Mouse (Mus musculus): ENCODE data around the gene Eaf1. TPM values are rescaled to one million over a fixed set of nuclear protein-coding genes. Genes with fewer than 3 reads are reported as not detected.

Gene Eaf1
- total and polyA plus RNA-seq, 3 experiments: 10.8 to 14.6 (median 11.2) TPM

DNA sequence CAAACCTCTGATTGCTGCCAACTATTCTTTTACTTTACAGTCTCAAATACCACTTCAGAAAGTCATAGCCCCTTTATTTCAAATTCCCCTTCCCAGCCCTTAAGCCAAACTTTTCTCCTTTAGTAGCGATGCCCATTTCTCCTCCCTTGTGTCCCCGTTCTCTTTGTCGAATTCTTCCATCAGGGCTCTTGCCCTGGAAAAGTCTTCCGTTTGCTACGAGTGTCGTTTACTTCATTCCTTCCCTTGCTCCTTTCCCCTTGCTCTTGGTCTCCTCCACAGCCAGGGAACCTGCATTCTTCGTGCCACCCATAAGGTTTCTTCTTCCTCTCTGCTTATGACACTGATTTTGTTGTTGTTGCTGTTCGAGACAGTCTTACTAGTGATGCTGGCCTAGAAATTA, 1.3 kb downstream of the Eaf1 start:
- TF ChIP-seq CTCF (IDR thresholded peaks at IDR 0.05) (no peak), EP300 (IDR thresholded peaks at IDR 0.05; ENCODE audit: insufficient read depth, low read depth, low read length) (no peak)
- H3K36me3 ChIP-seq (ENCODE audit: control insufficient read depth, insufficient read depth, low read length): peaks cover 4% of the 10 kb centered on the region
- intact Hi-C loops (cut with DNase I): no loop called here
- under 1% methylated on average over 8 of the region's 8 CpGs for WGBS
- no peaks in the 10 kb centered on the region for H3K27me3 ChIP-seq (ENCODE audit: control insufficient read depth, insufficient read depth, low read length)
- H3K79me2 ChIP-seq (replicated peaks; ENCODE audit: control insufficient read depth, insufficient read depth, low read length): peaks cover 7% of the 10 kb centered on the region
- peak overlapping the region; percentile 88 for H3K9ac ChIP-seq (ENCODE audit: low read depth, low read length)
- no peak for DNase-seq
- H3K4me1 ChIP-seq (ENCODE audit: control insufficient read depth, insufficient read depth, low read length): peaks cover 9% of the 10 kb centered on the region
- peak overlapping the region; percentile 87 for H3K27ac ChIP-seq
- H3K4me3 ChIP-seq: peak overlapping the region; percentile 91

- Histone ChIP-seq H3K79me2 (replicated peaks; ENCODE audit: control insufficient read depth, insufficient read depth, low read length) (peaks cover 7% of the 10 kb centered on the region), H3K9ac (ENCODE audit: low read depth, low read length) (peak overlapping the region; percentile 56), H3K27ac (no peak overlapping the region; the same call in 1 of the 2 replicates), H3K4me1 (ENCODE audit: control insufficient read depth, insufficient read depth, low read length) (peaks cover 9% of the 10 kb centered on the region), H3K36me3 (ENCODE audit: control insufficient read depth, insufficient read depth, low read length) (peaks cover 4% of the 10 kb centered on the region), H3K27me3 (ENCODE audit: control insufficient read depth, insufficient read depth, low read length) (no peaks in the 10 kb centered on the region), H3K4me3 (peak overlapping the region; percentile 91)
- DNase-seq: no peak
- intact Hi-C loops (cut with DNase I): no loop called here
- TF ChIP-seq POLR2A (IDR thresholded peaks at IDR 0.05; ENCODE audit: insufficient read depth, low read depth, low read length) (no peak), CTCF (IDR thresholded peaks at IDR 0.05) (no peak), EP300 (IDR thresholded peaks at IDR 0.05; ENCODE audit: insufficient read depth, low read depth, low read length) (no peak)
- 31% methylated on average over 7 of the region's 7 CpGs for WGBS
Measured at GRCm38 (mm10) chr14:31496241-31496646, 2.0 kb downstream of the Eaf1 start.

DNA sequence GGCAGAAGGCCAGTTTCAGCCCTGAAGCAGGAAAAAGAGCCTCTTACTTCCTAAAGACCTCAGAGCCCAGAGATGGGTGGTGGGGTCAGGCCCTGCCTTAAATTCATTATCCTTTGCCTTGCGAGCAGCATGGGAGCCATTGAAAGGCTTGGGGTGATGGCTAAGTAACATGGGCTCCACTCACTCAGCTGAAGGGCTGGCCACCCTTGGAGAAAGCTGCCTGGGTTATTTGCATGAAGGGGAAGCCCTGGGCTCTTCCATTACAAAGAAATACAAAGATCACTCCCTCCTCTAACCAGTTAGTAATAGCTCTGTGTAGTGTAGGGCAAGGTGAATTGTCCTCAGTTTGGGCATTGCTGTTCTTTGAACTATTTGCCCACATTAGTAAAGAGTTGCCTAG, 5.3 kb downstream of the Eaf1 start:
- intact Hi-C loops (cut with DNase I): no loop called here
- Histone ChIP-seq H3K4me3 (no peak overlapping the region), H3K27ac (no peak overlapping the region), H3K27me3 (ENCODE audit: control insufficient read depth, insufficient read depth, low read length) (no peaks in the 10 kb centered on the region), H3K79me2 (replicated peaks; ENCODE audit: control insufficient read depth, insufficient read depth, low read length) (peaks cover 7% of the 10 kb centered on the region), H3K4me1 (ENCODE audit: control insufficient read depth, insufficient read depth, low read length) (peaks cover 9% of the 10 kb centered on the region), H3K36me3 (ENCODE audit: control insufficient read depth, insufficient read depth, low read length) (peaks cover 4% of the 10 kb centered on the region), H3K9ac (ENCODE audit: low read depth, low read length) (no peak overlapping the region)
- TF ChIP-seq EP300 (IDR thresholded peaks at IDR 0.05; ENCODE audit: insufficient read depth, low read depth, low read length) (no peak), POLR2A (IDR thresholded peaks at IDR 0.05; ENCODE audit: insufficient read depth, low read depth, low read length) (no peak), CTCF (IDR thresholded peaks at IDR 0.05) (no peak)
- DNase-seq: no peak
- WGBS: 81% methylated on average over 1 of the region's 1 CpGs

DNA sequence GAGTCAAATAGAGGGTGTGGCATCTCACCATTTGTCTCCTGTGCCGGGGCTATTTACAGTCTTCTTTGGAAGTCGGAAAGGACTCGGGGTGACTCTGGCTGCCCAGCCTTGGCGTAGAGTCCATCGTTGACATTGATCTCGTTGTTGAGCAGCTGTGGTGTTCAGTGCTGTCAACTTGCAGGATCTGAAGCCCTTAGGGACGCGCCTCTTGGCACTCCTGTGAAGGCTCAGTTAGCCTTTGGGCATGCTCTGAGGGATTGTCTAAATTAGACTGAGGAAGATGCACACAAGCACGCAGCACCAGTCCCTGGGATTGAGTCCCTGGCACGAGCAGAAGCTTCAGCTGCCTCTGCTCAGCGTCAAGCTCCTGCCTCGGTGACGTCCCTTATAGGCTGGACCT, 9.2 kb downstream of the Eaf1 start:
- no peaks in the 10 kb centered on the region for H3K79me2 ChIP-seq (replicated peaks; ENCODE audit: control insufficient read depth, insufficient read depth, low read length)
- peak in 1 of 2 experiments; percentile 18 for DNase-seq
- no peak overlapping the region for H3K27ac ChIP-seq
- H3K27me3 ChIP-seq (ENCODE audit: control insufficient read depth, insufficient read depth, low read length): no peaks in the 10 kb centered on the region
- no peak overlapping the region for H3K9ac ChIP-seq (ENCODE audit: low read depth, low read length)
- TF ChIP-seq EP300 (IDR thresholded peaks at IDR 0.05; ENCODE audit: insufficient read depth, low read depth, low read length) (no peak), CTCF (IDR thresholded peaks at IDR 0.05) (no peak), POLR2A (IDR thresholded peaks at IDR 0.05; ENCODE audit: insufficient read depth, low read depth, low read length) (no peak)
- peaks cover 3% of the 10 kb centered on the region for H3K4me1 ChIP-seq (ENCODE audit: control insufficient read depth, insufficient read depth, low read length)
- intact Hi-C loops (cut with DNase I): no loop called here
- peaks cover 15% of the 10 kb centered on the region for H3K36me3 ChIP-seq (ENCODE audit: control insufficient read depth, insufficient read depth, low read length)
- no peak overlapping the region for H3K4me3 ChIP-seq
- 79% methylated on average over 13 of the region's 13 CpGs for WGBS

GRCm38 (mm10) chr14:31506456-31506855, 12.3 kb downstream of the Eaf1 start:
- TF ChIP-seq EP300 (IDR thresholded peaks at IDR 0.05; ENCODE audit: insufficient read depth, low read depth, low read length) (no peak), POLR2A (IDR thresholded peaks at IDR 0.05; ENCODE audit: insufficient read depth, low read depth, low read length) (no peak), CTCF (IDR thresholded peaks at IDR 0.05) (no peak)
- no peaks in the 10 kb centered on the region for H3K27me3 ChIP-seq (ENCODE audit: control insufficient read depth, insufficient read depth, low read length)
- H3K27ac ChIP-seq: no peak overlapping the region
- WGBS: 95% methylated on average over 6 of the region's 6 CpGs
- H3K79me2 ChIP-seq (replicated peaks; ENCODE audit: control insufficient read depth, insufficient read depth, low read length): no peaks in the 10 kb centered on the region
- H3K36me3 ChIP-seq (ENCODE audit: control insufficient read depth, insufficient read depth, low read length): peaks cover 17% of the 10 kb centered on the region
- H3K4me1 ChIP-seq (ENCODE audit: control insufficient read depth, insufficient read depth, low read length): peaks cover 3% of the 10 kb centered on the region
- H3K9ac ChIP-seq (ENCODE audit: low read depth, low read length): no peak overlapping the region
- DNase-seq: no peak
- intact Hi-C loops (cut with DNase I): no loop called here
- no peak overlapping the region for H3K4me3 ChIP-seq

- peak in 1 of 2 experiments; percentile 47 for DNase-seq
- Histone ChIP-seq H3K9ac (ENCODE audit: low read depth, low read length) (no peak overlapping the region), H3K36me3 (ENCODE audit: control insufficient read depth, insufficient read depth, low read length) (peaks cover 13% of the 10 kb centered on the region), H3K27me3 (ENCODE audit: control insufficient read depth, insufficient read depth, low read length) (no peaks in the 10 kb centered on the region), H3K79me2 (replicated peaks; ENCODE audit: control insufficient read depth, insufficient read depth, low read length) (no peaks in the 10 kb centered on the region), H3K4me1 (ENCODE audit: control insufficient read depth, insufficient read depth, low read length) (peaks cover 1% of the 10 kb centered on the region), H3K27ac (no peak overlapping the region), H3K4me3 (no peak overlapping the region)
- WGBS: 93% methylated on average over 2 of the region's 2 CpGs
- intact Hi-C loops (cut with DNase I): no loop called here
- TF ChIP-seq CTCF (IDR thresholded peaks at IDR 0.05) (no peak), EP300 (IDR thresholded peaks at IDR 0.05; ENCODE audit: insufficient read depth, low read depth, low read length) (no peak), POLR2A (IDR thresholded peaks at IDR 0.05; ENCODE audit: insufficient read depth, low read depth, low read length) (no peak)
Measured at GRCm38 (mm10) chr14:31509911-31510310, 15.7 kb downstream of the Eaf1 start.
